ENCODE assay signal across 10 mouse cellular contexts in genomic region chr6:84912434-84912833, GRCm38 (mm10).
DNase-seq lines count a peak whose midpoint lies in the region; ATAC-seq and TF ChIP-seq lines count a peak whose summit lies in the region.
"Had no signal": no experiment of that assay in that cellular context is flagged by ENCODE, and none has a peak within 500 bp of the region (broad histone marks: within the 10 kb centered on the region; RNA-seq: fewer than 3 reads in every experiment).

No protein-coding gene starts in this region.

- intact Hi-C loops in heart, adult 2 months (cut with DNase I) = loop anchor here (5.0 to 10.0 kb wide), 4 partner anchors 202 to 815 kb away; partner anchors contain the start of gene Cyp26b1

- no peak for TF ChIP-seq EP300 in heart, adult 2 months (IDR thresholded peaks at IDR 0.05; ENCODE audit: insufficient read depth, low read depth, low read length)

- no peaks in the 10 kb centered on the region; the same call in 1 of the 2 replicates for H3K4me1 ChIP-seq in heart, adult 2 months (ENCODE audit: control insufficient read depth, insufficient read depth, low read length)
- no peaks in the 10 kb centered on the region for H3K4me1 ChIP-seq in heart, embryonic 10.5 days
- no peaks in the 10 kb centered on the region for H3K4me1 ChIP-seq in midbrain, embryonic 14.5 days (ENCODE audit: control insufficient read depth, insufficient read depth, low read length)
- H3K4me1 ChIP-seq in midbrain, embryonic 16.5 days (ENCODE audit: control insufficient read depth, insufficient read depth, low read length) = no peaks in the 10 kb centered on the region
- no peaks in the 10 kb centered on the region for H3K4me1 ChIP-seq in limb, embryonic 14.5 days (ENCODE audit: control insufficient read depth, insufficient read depth, low read length)

- TF ChIP-seq POLR2A in heart, adult 2 months (IDR thresholded peaks at IDR 0.05; ENCODE audit: insufficient read depth, low read depth, low read length) = no peak
- no peak for TF ChIP-seq POLR2A in brain, embryonic 14.5 days (IDR thresholded peaks at IDR 0.05; ENCODE audit: borderline replicate concordance, extremely low read depth, insufficient read depth, insufficient read length, poor library complexity, severe bottlenecking)
- no peak for TF ChIP-seq POLR2A in limb, embryonic 14.5 days (IDR thresholded peaks at IDR 0.05; ENCODE audit: borderline replicate concordance, extremely low read depth, insufficient read depth, insufficient read length)

- TF ChIP-seq CTCF in heart, adult 2 months (IDR thresholded peaks at IDR 0.05) = peak; percentile 79
- TF ChIP-seq CTCF in brain, embryonic 14.5 days (IDR thresholded peaks at IDR 0.05; ENCODE audit: borderline replicate concordance, extremely low read depth, insufficient read depth, insufficient read length) = peak; percentile 68; the same call in 1 of the 2 replicates

- no peaks in the 10 kb centered on the region for H3K79me2 ChIP-seq in heart, adult 2 months (replicated peaks; ENCODE audit: control insufficient read depth, insufficient read depth, low read length)

- no peak overlapping the region for H3K9ac ChIP-seq in heart, adult 2 months (ENCODE audit: low read depth, low read length)
- H3K9ac ChIP-seq in midbrain, embryonic 14.5 days (replicated peaks; ENCODE audit: low read length) = no peak overlapping the region
- no peak overlapping the region for H3K9ac ChIP-seq in midbrain, embryonic 16.5 days (ENCODE audit: low read depth, low read length)
- no peak overlapping the region for H3K9ac ChIP-seq in limb, embryonic 14.5 days (ENCODE audit: low read depth, low read length, severe bottlenecking)
- H3K9ac ChIP-seq: hindbrain, embryonic 15.5 days had no signal

- no peak overlapping the region for H3K4me2 ChIP-seq in midbrain, embryonic 14.5 days (ENCODE audit: low read length)
- no peak overlapping the region for H3K4me2 ChIP-seq in midbrain, embryonic 16.5 days (ENCODE audit: low read length)
- no peak overlapping the region for H3K4me2 ChIP-seq in limb, embryonic 14.5 days (replicated peaks; ENCODE audit: low read depth, low read length, severe bottlenecking)
- H3K4me2 ChIP-seq: hindbrain, embryonic 15.5 days had no signal

- H3K27ac ChIP-seq in heart, adult 2 months = no peak overlapping the region
- no peak overlapping the region for H3K27ac ChIP-seq in heart, embryonic 10.5 days
- H3K27ac ChIP-seq in midbrain, embryonic 14.5 days (replicated peaks; ENCODE audit: low read depth, low read length) = no peak overlapping the region
- H3K27ac ChIP-seq in midbrain, embryonic 16.5 days (ENCODE audit: low read length) = no peak overlapping the region
- H3K27ac ChIP-seq in limb, embryonic 14.5 days (replicated peaks; ENCODE audit: low read depth, low read length) = no peak overlapping the region
- H3K27ac ChIP-seq: hindbrain, embryonic 15.5 days had no signal

- no peaks in the 10 kb centered on the region for H3K9me3 ChIP-seq in heart, embryonic 10.5 days
- no peaks in the 10 kb centered on the region for H3K9me3 ChIP-seq in midbrain, embryonic 14.5 days (ENCODE audit: control insufficient read depth, low read length)
- H3K9me3 ChIP-seq in midbrain, embryonic 16.5 days (replicated peaks; ENCODE audit: control insufficient read depth, low read length, poor library complexity, severe bottlenecking) = no peaks in the 10 kb centered on the region
- no peaks in the 10 kb centered on the region for H3K9me3 ChIP-seq in limb, embryonic 14.5 days (ENCODE audit: control insufficient read depth, low read length)
- H3K9me3 ChIP-seq: hindbrain, embryonic 15.5 days had no signal

- no peaks in the 10 kb centered on the region for H3K36me3 ChIP-seq in heart, adult 2 months (ENCODE audit: control insufficient read depth, insufficient read depth, low read length)
- H3K36me3 ChIP-seq in heart, embryonic 10.5 days = no peaks in the 10 kb centered on the region
- no peaks in the 10 kb centered on the region for H3K36me3 ChIP-seq in midbrain, embryonic 14.5 days (ENCODE audit: control insufficient read depth, insufficient read depth, low read length)
- no peaks in the 10 kb centered on the region for H3K36me3 ChIP-seq in midbrain, embryonic 16.5 days (ENCODE audit: control insufficient read depth, insufficient read depth, low read length)
- H3K36me3 ChIP-seq in limb, embryonic 14.5 days (ENCODE audit: control insufficient read depth, insufficient read depth, low read length) = no peaks in the 10 kb centered on the region
- H3K36me3 ChIP-seq: hindbrain, embryonic 15.5 days had no signal

- no peak for ATAC-seq in midbrain, embryonic 14.5 days (ENCODE audit: low FRiP score, low TSS enrichment)
- ATAC-seq in midbrain, embryonic 16.5 days = no peak
- no peak for ATAC-seq in limb, embryonic 14.5 days (ENCODE audit: low FRiP score, low read depth)

- WGBS in heart, adult 2 months = 4% methylated on average over 2 of the region's 2 CpGs
- WGBS in heart, embryonic 10.5 days = 6% methylated on average over 2 of the region's 2 CpGs
- WGBS in midbrain, embryonic 14.5 days = 4% methylated on average over 2 of the region's 2 CpGs
- 8% methylated on average over 2 of the region's 2 CpGs for WGBS in midbrain, embryonic 16.5 days
- WGBS in limb, embryonic 14.5 days = 3% methylated on average over 2 of the region's 2 CpGs

- no peaks in the 10 kb centered on the region for H3K27me3 ChIP-seq in heart, adult 2 months (ENCODE audit: control insufficient read depth, insufficient read depth, low read length)
- no peaks in the 10 kb centered on the region for H3K27me3 ChIP-seq in heart, embryonic 10.5 days (ENCODE audit: insufficient read depth, poor library complexity, severe bottlenecking)
- H3K27me3 ChIP-seq in midbrain, embryonic 14.5 days (ENCODE audit: control insufficient read depth, insufficient read depth, low read length) = no peaks in the 10 kb centered on the region
- H3K27me3 ChIP-seq in midbrain, embryonic 16.5 days (ENCODE audit: control insufficient read depth, insufficient read depth, low read depth, low read length) = no peaks in the 10 kb centered on the region
- H3K27me3 ChIP-seq in limb, embryonic 14.5 days (ENCODE audit: control insufficient read depth, insufficient read depth, low read length) = no peaks in the 10 kb centered on the region
- H3K27me3 ChIP-seq: hindbrain, embryonic 15.5 days had no signal

- DNase-seq in heart, adult 2 months = no peak
- DNase-seq in heart, embryonic 10.5 days (ENCODE audit: low spot score) = no peak
- DNase-seq in midbrain, embryonic 14.5 days = peak; percentile 86
- DNase-seq in brain, embryonic 14.5 days (ENCODE audit: low read depth) = peak; percentile 71
- DNase-seq in limb, embryonic 14.5 days (ENCODE audit: low spot score) = peak; percentile 52
- no peak for DNase-seq in frontal cortex, postnatal 36 days (ENCODE audit: low spot score in 2 of 2)
- DNase-seq in spleen, adult 18-20 months = no peak

- H3K4me3 ChIP-seq in heart, adult 2 months = no peak overlapping the region
- H3K4me3 ChIP-seq in heart, embryonic 10.5 days = no peak overlapping the region
- H3K4me3 ChIP-seq in midbrain, embryonic 14.5 days (replicated peaks; ENCODE audit: low read depth, low read length) = no peak overlapping the region
- no peak overlapping the region for H3K4me3 ChIP-seq in midbrain, embryonic 16.5 days (ENCODE audit: low read depth, low read length)
- H3K4me3 ChIP-seq in limb, embryonic 14.5 days (replicated peaks; ENCODE audit: low read length) = no peak overlapping the region
- H3K4me3 ChIP-seq: hindbrain, embryonic 15.5 days; myocyte had no signal

Comparison
In these comparisons a context has a peak if more than half of its experiments do, and no peak if none do; other contexts are left out.
1. DNase-seq: peak in midbrain, embryonic 14.5 days (single experiment), brain, embryonic 14.5 days (single experiment) and limb, embryonic 14.5 days (single experiment); none in heart, adult 2 months (0 of 2), heart, embryonic 10.5 days (single experiment), frontal cortex, postnatal 36 days (0 of 2) and spleen, adult 18-20 months (0 of 2).